Mouse (Mus musculus) cerebellum, adult 2 months (tissue): ENCODE measurements at regions not wholly inside any gene's neighbourhood (a gene's known extent, or its start where the extent isn't known, plus 50 kb on each side); places are given as distances from the start of the nearest gene placed in this dataset.

Source experiments
- CTCF ChIP-seq: fragments of 200-500 bp; IDR thresholded peaks from 2 replicates; pipeline ENCODE4 v1.5.1; 2011; ENCODE audit warnings: low read depth, mild to moderate bottlenecking, control low read depth, low read length, moderate library complexity, borderline replicate concordance; ENCODE audit not compliant: insufficient read depth
- POLR2A ChIP-seq: fragments of 200-500 bp; IDR thresholded peaks from 2 replicates; pipeline ENCODE4 v1.6.1; 2011; ENCODE audit warnings: low read length, control low read depth, borderline replicate concordance; ENCODE audit not compliant: insufficient read depth

DNA sequence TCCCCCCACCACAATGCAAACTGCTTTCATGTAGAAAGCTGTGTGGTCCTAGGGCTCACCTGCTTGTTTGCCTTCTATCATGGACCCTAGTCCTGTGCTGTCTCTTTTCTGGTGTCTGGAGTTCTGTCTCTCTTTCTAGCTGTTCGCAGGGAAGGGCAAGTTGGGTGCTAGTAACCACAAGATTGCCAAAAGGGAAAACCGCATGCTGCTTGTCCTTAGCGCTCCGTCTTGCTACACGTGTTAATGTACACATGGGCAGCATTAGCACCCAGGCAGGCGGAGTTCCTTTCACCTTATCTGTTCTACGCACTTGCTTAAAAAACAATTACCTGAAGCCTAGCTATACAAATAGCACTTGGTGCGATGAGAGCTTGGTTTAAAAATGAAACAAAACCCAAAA, 236.3 kb upstream of the Pard3b start:
- TF ChIP-seq CTCF, result no peak
- TF ChIP-seq POLR2A, result no peak
